Mouse (Mus musculus): ENCODE data around the gene Car5b.

GRCm38 (mm10) chrX:163944381-163944780 is 83.4 kb downstream of the Car5b start:
- no peak for TF ChIP-seq CTCF (IDR thresholded peaks at IDR 0.05 in 2 of 3, conservative IDR thresholded peaks at IDR 0.05 in 1 of 3; ENCODE audit: control insufficient read depth in 1 of 3, insufficient read depth in 1 of 3, low read depth in 2 of 3, low read length in 3 of 3, poor library complexity in 1 of 3, severe bottlenecking in 1 of 3)
- no peak for TF ChIP-seq CHD1 (IDR thresholded peaks at IDR 0.05; ENCODE audit: low read depth, low read length)
- no peak for TF ChIP-seq MXI1 (IDR thresholded peaks at IDR 0.05; ENCODE audit: low read depth, low read length)
- TF ChIP-seq RAD21 (IDR thresholded peaks at IDR 0.05; ENCODE audit: low read depth, low read length) = no peak
- TF ChIP-seq ZKSCAN1 (IDR thresholded peaks at IDR 0.05; ENCODE audit: low read depth, low read length) = no peak
